Mouse (Mus musculus): ENCODE results near the gene Ccdc150.

- TF ChIP-seq ZNF384 (IDR thresholded peaks at IDR 0.05; ENCODE audit: low read depth, low read length) = no peak
- no peak for TF ChIP-seq HCFC1 (IDR thresholded peaks at IDR 0.05; ENCODE audit: borderline replicate concordance, insufficient read depth, low read length)
- TF ChIP-seq MAFK (IDR thresholded peaks at IDR 0.05; ENCODE audit: insufficient read depth, low read depth, low read length) = no peak
- TF ChIP-seq CHD2 (IDR thresholded peaks at IDR 0.05; ENCODE audit: low read depth, low read length) = no peak
These were observed 104.3 kb downstream of the Ccdc150 start for GRCm38 (mm10) chr1:54354786-54355185.

Measured in ES-E14 (cell line).